18 mouse cellular contexts compared by ENCODE assay signal in the genomic region with DNA sequence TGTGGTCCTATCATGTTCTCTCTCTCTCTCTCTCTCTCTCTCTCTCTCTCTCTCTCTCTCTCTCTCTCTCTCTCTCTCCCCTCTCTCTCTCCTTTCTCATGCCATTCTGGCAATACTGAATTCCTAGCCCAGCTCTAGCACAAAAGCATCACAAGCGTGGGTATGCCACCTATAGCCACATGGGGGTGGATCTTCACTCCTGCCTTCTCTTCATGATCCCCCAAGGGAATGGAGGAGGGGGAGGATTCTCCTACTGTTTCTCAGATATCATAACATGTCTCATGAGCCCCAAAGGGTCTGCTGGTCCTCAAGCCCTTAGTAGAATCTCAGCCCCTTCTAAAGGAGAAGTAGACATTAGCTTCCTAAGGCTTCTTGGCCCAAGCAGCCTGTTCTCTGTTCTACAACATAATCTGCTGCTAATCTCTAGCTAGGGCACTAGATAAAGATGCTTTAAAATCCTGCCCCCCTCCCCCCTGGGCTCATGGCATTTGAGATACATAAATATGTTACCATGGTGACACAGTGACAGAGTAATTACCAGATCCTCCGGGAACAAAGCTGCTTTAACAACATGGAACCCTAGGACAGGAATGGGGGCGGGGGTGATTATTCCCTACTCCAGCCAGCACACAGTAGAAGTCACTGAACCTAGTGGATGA. TPM values are rescaled to one million over a fixed set of nuclear protein-coding genes. Genes with fewer than 3 reads are reported as not detected.
DNase-seq lines count a peak whose midpoint lies in the region; ATAC-seq and TF ChIP-seq lines count a peak whose summit lies in the region.
"Had no signal": no experiment of that assay in that cellular context is flagged by ENCODE, and none has a peak within 500 bp of the region (broad histone marks: within the 10 kb centered on the region; RNA-seq: fewer than 3 reads in every experiment).

No protein-coding gene starts in this region.

- WGBS in hindbrain, embryonic 11.5 days = 45% methylated on average over 3 of the region's 3 CpGs
- WGBS in midbrain, postnatal 0 days = 27% methylated on average over 3 of the region's 3 CpGs

- TF ChIP-seq CTCF in cortical plate, adult 2 months (IDR thresholded peaks at IDR 0.05; ENCODE audit: extremely low read depth, insufficient read depth, low read length) = no peak
- TF ChIP-seq CTCF in midbrain, postnatal 0 days (IDR thresholded peaks at IDR 0.05) = peak; percentile 40

- H3K27me3 ChIP-seq in hindbrain, embryonic 11.5 days (ENCODE audit: control insufficient read depth, insufficient read depth, low read length) = no peaks in the 10 kb centered on the region
- H3K27me3 ChIP-seq in midbrain, postnatal 0 days (ENCODE audit: insufficient read depth, low read length) = no peaks in the 10 kb centered on the region
- H3K27me3 ChIP-seq: limb, embryonic 15.5 days; lung, embryonic 15.5 days had no signal

- no peak overlapping the region for H3K9ac ChIP-seq in hindbrain, embryonic 11.5 days (ENCODE audit: low read depth, low read length)
- H3K9ac ChIP-seq in midbrain, postnatal 0 days (replicated peaks; ENCODE audit: low read length, poor library complexity, severe bottlenecking) = no peak overlapping the region
- H3K9ac ChIP-seq: limb, embryonic 15.5 days; lung, embryonic 15.5 days had no signal

- intact Hi-C loops in left cerebral cortex, postnatal 4 days (cut with DNase I) = no loop called here

- H3K36me3 ChIP-seq in hindbrain, embryonic 11.5 days (ENCODE audit: control insufficient read depth, insufficient read depth, low read length) = no peaks in the 10 kb centered on the region
- H3K36me3 ChIP-seq in midbrain, postnatal 0 days (ENCODE audit: insufficient read depth, low read length) = no peaks in the 10 kb centered on the region
- H3K36me3 ChIP-seq: limb, embryonic 15.5 days; lung, embryonic 15.5 days had no signal

- H3K4me2 ChIP-seq in hindbrain, embryonic 11.5 days (replicated peaks; ENCODE audit: low read depth, low read length) = no peak overlapping the region
- no peak overlapping the region for H3K4me2 ChIP-seq in midbrain, postnatal 0 days (ENCODE audit: low read depth, low read length, poor library complexity, severe bottlenecking)
- H3K4me2 ChIP-seq: limb, embryonic 15.5 days; lung, embryonic 15.5 days had no signal

- TF ChIP-seq POLR2A in cortical plate, adult 2 months (IDR thresholded peaks at IDR 0.05; ENCODE audit: extremely low read depth, insufficient read depth, low read length) = no peak

- peak; percentile 30 for DNase-seq in Muller cell, postnatal 12 days (ENCODE audit: inconsistent ontology term)
- peak; percentile 45 for DNase-seq in hindbrain, embryonic 11.5 days (ENCODE audit: low spot score)
- DNase-seq in midbrain, postnatal 0 days (ENCODE audit: low spot score) = peak; percentile 67
- DNase-seq in left cerebral cortex, postnatal 4 days = no peak
- no peak for DNase-seq in cerebellum, postnatal 4 days (ENCODE audit: low spot score in 2 of 2)
- no peak for DNase-seq in testis, postnatal 14 days (ENCODE audit: low spot score)
- DNase-seq: adrenal gland, postnatal 36 days; cerebellum, adult 2 months; gastrocnemius, postnatal 25 days; kidney, adult 2 months; thymus, adult 2 months had no signal

- H3K27ac ChIP-seq in cortical plate, adult 2 months (ENCODE audit: insufficient read depth, low read length) = peak overlapping the region; percentile 58; the same call in 1 of the 2 replicates
- H3K27ac ChIP-seq in hindbrain, embryonic 11.5 days (ENCODE audit: low read depth, low read length) = no peak overlapping the region
- 0 out of 2 replicates have a peak overlapping the region, but pooled peaks have one; percentile 55 for H3K27ac ChIP-seq in midbrain, postnatal 0 days (ENCODE audit: low read depth, low read length)
- H3K27ac ChIP-seq: limb, embryonic 15.5 days; lung, embryonic 15.5 days had no signal

- no peaks in the 10 kb centered on the region for H3K9me3 ChIP-seq in hindbrain, embryonic 11.5 days (ENCODE audit: control insufficient read depth, low read length)
- no peaks in the 10 kb centered on the region for H3K9me3 ChIP-seq in midbrain, postnatal 0 days (ENCODE audit: low read length)
- H3K9me3 ChIP-seq: limb, embryonic 15.5 days; lung, embryonic 15.5 days had no signal

- peaks cover 7% of the 10 kb centered on the region for H3K4me1 ChIP-seq in cortical plate, adult 2 months (ENCODE audit: control insufficient read depth, insufficient read depth, low read length)
- no peaks in the 10 kb centered on the region for H3K4me1 ChIP-seq in hindbrain, embryonic 11.5 days (replicated peaks; ENCODE audit: control insufficient read depth, insufficient read depth, low read length)
- H3K4me1 ChIP-seq in midbrain, postnatal 0 days (ENCODE audit: insufficient read depth, low read length) = no peaks in the 10 kb centered on the region
- H3K4me1 ChIP-seq: limb, embryonic 15.5 days; lung, embryonic 15.5 days had no signal

- peak; percentile 59 for ATAC-seq in hindbrain, embryonic 11.5 days (ENCODE audit: low FRiP score)
- ATAC-seq in midbrain, postnatal 0 days (ENCODE audit: low FRiP score) = peak; percentile 69

- no peak overlapping the region for H3K4me3 ChIP-seq in cortical plate, adult 2 months (ENCODE audit: insufficient read depth, low read length)
- no peak overlapping the region for H3K4me3 ChIP-seq in hindbrain, embryonic 11.5 days (ENCODE audit: low read depth, low read length)
- no peak overlapping the region for H3K4me3 ChIP-seq in midbrain, postnatal 0 days (ENCODE audit: low read depth, low read length)
- H3K4me3 ChIP-seq: erythroblast, embryonic 14.5 days; limb, embryonic 15.5 days; lung, embryonic 15.5 days had no signal

RNA-seq across cellular contexts. Expression of a gene that starts 3.2 kb away (rescaled TPM):
- 0.17 and 0.28 TPM in 2 replicates for polyA plus RNA-seq in cortical plate, adult 2 months (2012; rRNA removed)
- polyA plus RNA-seq in hindbrain, embryonic 11.5 days (2014; fragmentation: Nextera tagmentation; extraction: Ambion mirVana) = not detected in 2 replicates
- not detected in 2 replicates for total RNA-seq in midbrain, postnatal 0 days (2014; rRNA removed)
- not detected in 2 replicates for polyA plus RNA-seq in midbrain, postnatal 0 days (2015; fragmentation: Nextera tagmentation; extraction: Ambion mirVana)
- total RNA-seq in left cerebral cortex, postnatal 4 days (2021) = not detected
- total RNA-seq: adrenal gland, postnatal 36 days; gastrocnemius, postnatal 25 days had no signal
- polyA plus RNA-seq: erythroblast, embryonic 14.5 days; heart, postnatal 0 days; kidney, adult 2 months; limb, embryonic 15.5 days; lung, embryonic 15.5 days; spleen, adult 2 months had no signal

RNA-seq across cellular contexts. Expression of a gene that starts 47.0 kb away (rescaled TPM):
- 704 and 765 TPM in 2 replicates for polyA plus RNA-seq in cortical plate, adult 2 months (2012; rRNA removed)
- 34.4 and 35.1 TPM in 2 replicates for polyA plus RNA-seq in hindbrain, embryonic 11.5 days (2014; fragmentation: Nextera tagmentation; extraction: Ambion mirVana)
- total RNA-seq in midbrain, postnatal 0 days (2014; rRNA removed) = 254 and 255 TPM in 2 replicates
- polyA plus RNA-seq in midbrain, postnatal 0 days (2015; fragmentation: Nextera tagmentation; extraction: Ambion mirVana) = 283 and 306 TPM in 2 replicates
- total RNA-seq in left cerebral cortex, postnatal 4 days (2021) = 100 to 1,000 TPM; 227 to 254 TPM

RNA-seq across cellular contexts. Expression of a gene that starts 47.0 kb away (rescaled TPM):
- polyA plus RNA-seq in cortical plate, adult 2 months (2012; rRNA removed) = not detected in 2 replicates
- not detected in 2 replicates for polyA plus RNA-seq in hindbrain, embryonic 11.5 days (2014; fragmentation: Nextera tagmentation; extraction: Ambion mirVana)
- not detected in 2 replicates for total RNA-seq in midbrain, postnatal 0 days (2014; rRNA removed)
- 0.22 TPM in 1 of 2 replicates, not detected in the other for polyA plus RNA-seq in midbrain, postnatal 0 days (2015; fragmentation: Nextera tagmentation; extraction: Ambion mirVana)
- 1 to 10 TPM in 1 of 2 experiments, not detected in 1; 1.1 TPM for total RNA-seq in left cerebral cortex, postnatal 4 days (2021)
- total RNA-seq: layer of hippocampus, postnatal 25 days had no signal
- polyA plus RNA-seq: cerebellum, adult 2 months; erythroblast, embryonic 14.5 days; heart, postnatal 0 days; kidney, adult 2 months; limb, embryonic 15.5 days; lung, embryonic 15.5 days; spleen, adult 2 months; thymus, adult 2 months had no signal

Comparison
In these comparisons a context has a peak if more than half of its experiments do, and no peak if none do; other contexts are left out.
1. DNase-seq: peak in Muller cell, postnatal 12 days (single experiment), hindbrain, embryonic 11.5 days (single experiment) and midbrain, postnatal 0 days (single experiment); none in left cerebral cortex, postnatal 4 days (single experiment), cerebellum, postnatal 4 days (0 of 2) and testis, postnatal 14 days (single experiment).